Mouse (Mus musculus) lung, postnatal 0 days (tissue): ENCODE data around the gene Tmem42.

ENCODE experiments used
- CTCF ChIP-seq: IDR thresholded peaks from 2 replicates; pipeline ENCODE4 v1.5.1; 2016; ENCODE audit warnings: antibody characterized with exemption, mild to moderate bottlenecking
- EP300 ChIP-seq: IDR thresholded peaks from 2 replicates; pipeline ENCODE4 v1.6.1; 2016; ENCODE audit warnings: antibody characterized with exemption, mild to moderate bottlenecking, control low read depth

- TF ChIP-seq CTCF (no peak), EP300 (no peak)
Observed at GRCm38 (mm10) chr9:123058724-123059292, 37.7 kb downstream of the Tmem42 start.
